Mouse (Mus musculus): ENCODE measurements at regions not wholly inside any gene's neighbourhood (a gene's known extent, or its start where the extent isn't known, plus 50 kb on each side); places are given as distances from the start of the nearest gene placed in this dataset.

GRCm38 (mm10) chr16:26302045-26302444 is 69.6 kb downstream of the Cldn1 start:
- TF ChIP-seq CTCF (IDR thresholded peaks at IDR 0.05; ENCODE audit: control insufficient read depth, insufficient read depth, insufficient read length) = no peak
- no peak for TF ChIP-seq USF1 (IDR thresholded peaks at IDR 0.05; ENCODE audit: low read depth)
- no peak for TF ChIP-seq MAX (IDR thresholded peaks at IDR 0.05)

Measured in C2C12 (cell line).